Mouse (Mus musculus) testis, adult 2 months (tissue): ENCODE data around the gene Nt5dc2.

Experiments
- CTCF ChIP-seq: fragments of 200-500 bp; IDR thresholded peaks from 2 replicates; pipeline ENCODE4 v1.5.1; 2012; ENCODE audit warnings: low read depth, mild to moderate bottlenecking, inconsistent platforms, low read length, moderate library complexity; ENCODE audit not compliant: control insufficient read depth, insufficient read depth, insufficient replicate concordance
- POLR2A ChIP-seq: fragments of 200-500 bp; IDR thresholded peaks from 2 replicates; pipeline ENCODE4 v1.6.1; 2012; ENCODE audit warnings: low read depth, mild to moderate bottlenecking, inconsistent platforms, low read length, moderate library complexity; ENCODE audit not compliant: control insufficient read depth

DNA sequence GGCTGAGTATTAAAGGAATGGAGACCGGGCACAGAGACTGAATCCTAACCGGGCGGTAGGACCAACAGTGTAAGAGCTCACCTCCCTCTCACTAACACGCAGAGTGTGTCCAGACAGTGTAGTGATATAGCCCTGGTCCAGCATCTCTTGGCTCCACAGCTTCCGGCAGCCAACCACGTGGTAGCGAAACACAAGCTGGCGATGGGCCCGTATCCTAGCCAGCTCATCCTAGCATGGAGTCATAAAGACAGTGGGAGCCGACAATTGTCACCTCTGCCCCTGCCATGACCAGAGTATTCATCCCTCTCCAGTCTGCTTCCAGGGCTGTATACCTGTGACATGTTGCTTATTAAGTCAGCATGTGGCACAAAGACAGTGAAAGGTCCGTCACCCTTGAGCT lies 14.8 kb downstream of the Nt5dc2 start:
- TF ChIP-seq CTCF (no peak), POLR2A (no peak)
